Mouse (Mus musculus) ES-E14 (cell line): ENCODE results near the gene Apbb2.

Experiments
- CHD2 ChIP-seq: IDR thresholded peaks from 2 replicates; pipeline ENCODE4 v1.6.1; 2014; ENCODE audit warnings: mild to moderate bottlenecking, low read depth, low read length, inconsistent platforms
- HCFC1 ChIP-seq: IDR thresholded peaks from 2 replicates; pipeline ENCODE4 v1.6.1; 2012; ENCODE audit warnings: low read length, inconsistent platforms, borderline replicate concordance; ENCODE audit not compliant: insufficient read depth
- MAFK ChIP-seq: IDR thresholded peaks from 2 replicates; pipeline ENCODE4 v1.6.1; 2014; ENCODE audit warnings: mild to moderate bottlenecking, low read depth, low read length, inconsistent platforms; ENCODE audit not compliant: insufficient read depth
- ZNF384 ChIP-seq: IDR thresholded peaks from 2 replicates; pipeline ENCODE4 v1.6.1; 2012; ENCODE audit warnings: low read depth, low read length, inconsistent platforms

- TF ChIP-seq MAFK (no peak), HCFC1 (no peak), CHD2 (no peak), ZNF384 (no peak)
Observed at GRCm38 (mm10) chr5:66323603-66324002, 295.0 kb downstream of the Apbb2 start.
